Mouse (Mus musculus) bone marrow macrophage, adult 2 months (primary cell): ENCODE results near the gene Slc26a8. TPM values are rescaled to one million over a fixed set of nuclear protein-coding genes. Genes with fewer than 3 reads are reported as not detected.

Experiments
- H3K27ac ChIP-seq: 2 replicates; pipeline ENCODE4 v1.5.1; 2012; ENCODE audit warnings: low read depth, low read length; ENCODE audit not compliant: insufficient read depth
- H3K4me1 ChIP-seq: 2 replicates; pipeline ENCODE4 v1.6.1; 2012; ENCODE audit warnings: low read length; ENCODE audit not compliant: control insufficient read depth, insufficient read depth
- H3K4me3 ChIP-seq: 2 replicates; pipeline ENCODE4 v1.5.1; 2012; ENCODE audit warnings: mild to moderate bottlenecking, low read length, moderate library complexity; ENCODE audit not compliant: insufficient read depth
- CTCF ChIP-seq: IDR thresholded peaks from 2 replicates; pipeline ENCODE4 v1.5.1; 2012; ENCODE audit warnings: low read depth, mild to moderate bottlenecking, low read length, moderate library complexity
- POLR2A ChIP-seq: IDR thresholded peaks from 2 replicates; pipeline ENCODE4 v1.6.1; 2012; ENCODE audit warnings: mild to moderate bottlenecking, low read depth, low read length, borderline replicate concordance
- polyA plus RNA-seq: library from polyadenylated mRNA; stranded (reverse); fragments of >200 nt; gene quantifications from 2 replicates; pipeline ENCODE4 v1.2.4, GENCODE M21; 2012; ENCODE audit not compliant: missing spikeins, insufficient read depth, insufficient read length

Gene Slc26a8
- polyA plus RNA-seq, 1 experiment, result not detected

DNA sequence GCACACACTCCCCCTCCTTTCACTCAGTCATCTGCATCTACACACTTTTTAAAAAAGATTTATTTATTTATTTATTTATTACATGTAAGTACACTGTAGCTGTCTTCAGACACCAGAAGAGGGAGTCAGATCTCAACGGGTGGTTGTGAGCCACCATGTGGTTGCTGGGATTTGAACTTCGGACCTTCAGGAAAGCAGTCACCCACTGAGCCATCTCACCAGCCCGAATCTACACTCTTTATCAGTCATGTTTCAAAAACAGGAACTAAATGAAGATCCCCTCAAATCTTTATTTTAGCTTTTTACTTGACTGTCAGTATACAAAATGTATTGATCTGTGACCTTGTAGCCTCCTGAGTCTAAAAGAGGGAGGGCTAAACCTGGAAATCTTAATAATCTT lies 80.5 kb downstream of the Slc26a8 start:
- Histone ChIP-seq H3K4me3 (no peak overlapping the region), H3K27ac (no peak overlapping the region), H3K4me1 (peaks cover 6% of the 10 kb centered on the region; the same call in 1 of the 2 replicates)
- no peak for TF ChIP-seq CTCF
- no peak for TF ChIP-seq POLR2A

DNA sequence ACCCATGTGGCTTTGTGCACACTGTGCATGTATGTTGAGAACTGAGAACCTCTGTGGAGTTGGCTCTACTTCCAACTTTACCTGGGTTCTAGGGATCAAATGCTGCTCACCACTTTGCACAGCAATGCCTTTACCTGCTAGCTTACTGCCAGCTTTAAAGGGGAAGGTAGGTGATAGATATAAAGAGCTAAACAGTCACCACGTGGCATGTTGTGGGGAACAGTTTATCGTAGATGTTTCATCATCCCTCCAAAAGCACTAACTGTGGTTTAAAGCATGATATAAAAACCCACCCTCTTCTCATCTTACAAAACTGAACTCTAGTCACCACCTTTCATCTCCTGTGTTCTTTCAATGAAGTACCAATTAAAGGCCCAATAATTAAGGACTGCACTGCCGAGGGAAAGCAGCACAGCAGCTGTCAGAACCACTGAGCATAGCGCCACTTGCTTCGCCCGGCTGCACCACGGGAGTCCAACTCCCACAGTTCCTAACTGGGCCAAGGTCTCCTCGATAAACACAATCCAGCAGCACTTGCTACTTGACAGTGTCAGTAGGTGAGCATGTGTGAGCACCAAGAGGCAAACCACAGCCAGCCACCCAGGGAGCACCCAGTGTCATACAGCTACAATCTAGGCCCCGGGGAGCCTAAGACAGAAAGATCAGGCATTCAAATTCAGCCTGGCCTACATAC lies 88.3 kb downstream of the Slc26a8 start:
- Histone ChIP-seq H3K4me3 (no peak overlapping the region), H3K27ac (no peak overlapping the region), H3K4me1 (no peaks in the 10 kb centered on the region)
- TF ChIP-seq POLR2A (no peak), CTCF (no peak)

- Histone ChIP-seq H3K4me1 (no peaks in the 10 kb centered on the region), H3K27ac (no peak overlapping the region), H3K4me3 (no peak overlapping the region)
- TF ChIP-seq CTCF (no peak), POLR2A (no peak)
Observed at GRCm38 (mm10) chr17:28600780-28601179, 89.3 kb downstream of the Slc26a8 start.

DNA sequence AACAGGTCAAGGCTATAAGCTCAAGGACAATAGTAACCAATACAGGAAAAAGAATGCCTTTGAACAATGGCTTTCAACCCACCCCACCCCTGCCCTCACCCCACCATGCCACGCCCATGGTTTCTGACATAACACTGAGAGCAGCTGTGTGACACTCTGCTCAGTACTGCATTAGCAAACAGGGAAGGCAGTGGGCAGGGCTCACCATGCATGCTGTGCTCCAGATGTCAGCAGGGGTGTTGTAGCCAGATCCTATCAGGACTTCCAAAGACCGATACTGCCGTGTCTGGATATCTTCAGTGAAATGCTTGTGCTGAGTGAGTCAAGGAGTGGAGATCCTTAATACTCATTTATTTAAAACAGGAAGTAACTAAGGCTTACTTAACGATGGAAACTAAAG lies 96.1 kb downstream of the Slc26a8 start:
- Histone ChIP-seq H3K27ac (no peak overlapping the region), H3K4me3 (no peak overlapping the region), H3K4me1 (peaks cover 3% of the 10 kb centered on the region)
- TF ChIP-seq CTCF, result no peak
- no peak for TF ChIP-seq POLR2A

- H3K4me1 ChIP-seq, result peaks cover 10% of the 10 kb centered on the region
- no peak overlapping the region for H3K4me3 ChIP-seq
- peak; percentile 90 for TF ChIP-seq CTCF
- no peak for TF ChIP-seq POLR2A
- H3K27ac ChIP-seq, result no peak overlapping the region
Observed at GRCm38 (mm10) chr17:28592998-28593397, 97.0 kb downstream of the Slc26a8 start.

DNA sequence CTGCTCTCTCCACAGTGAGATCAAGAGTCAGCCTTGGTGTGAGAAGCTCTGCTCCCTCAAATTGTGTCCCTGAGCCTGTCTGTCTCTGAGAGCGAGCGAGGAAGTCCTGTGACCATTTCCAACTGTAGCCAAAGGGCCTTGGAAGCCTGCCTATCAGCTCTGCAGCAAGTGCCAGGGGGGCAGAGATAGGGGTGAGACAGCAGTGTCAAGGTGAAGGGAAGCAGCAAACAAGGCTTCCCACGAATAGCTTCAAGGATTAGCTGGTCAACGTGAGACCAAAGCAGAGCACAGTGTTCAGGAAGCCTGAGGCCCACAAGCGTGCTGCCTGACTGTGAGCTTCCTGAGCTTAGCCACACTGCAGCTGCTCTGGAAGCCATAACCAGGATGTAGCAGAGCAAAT lies 98.6 kb downstream of the Slc26a8 start:
- Histone ChIP-seq H3K4me1 (peaks cover 10% of the 10 kb centered on the region), H3K4me3 (no peak overlapping the region), H3K27ac (no peak overlapping the region)
- no peak for TF ChIP-seq POLR2A
- no peak for TF ChIP-seq CTCF

DNA sequence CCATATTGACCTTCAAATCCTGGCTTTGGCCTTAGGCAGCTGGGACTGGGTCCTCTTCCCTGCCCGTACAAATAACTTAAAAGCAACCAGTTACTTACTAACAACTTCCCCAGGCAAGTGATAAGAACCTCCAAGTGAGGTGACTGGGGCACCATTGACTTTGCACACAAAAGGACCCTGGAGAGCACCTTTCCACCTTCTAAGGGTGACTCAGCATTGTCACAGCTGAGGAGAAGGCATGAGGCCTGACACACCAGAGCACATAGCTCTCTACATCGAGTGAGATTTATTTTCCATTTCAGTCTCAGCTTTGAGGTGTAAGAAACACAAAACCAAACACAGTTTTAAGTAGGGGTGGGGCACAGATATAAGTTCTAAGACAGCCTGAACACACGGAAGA lies 99.4 kb downstream of the Slc26a8 start:
- TF ChIP-seq CTCF (no peak), POLR2A (no peak)
- H3K4me3 ChIP-seq, result no peak overlapping the region
- no peak overlapping the region for H3K27ac ChIP-seq
- H3K4me1 ChIP-seq, result peaks cover 10% of the 10 kb centered on the region

DNA sequence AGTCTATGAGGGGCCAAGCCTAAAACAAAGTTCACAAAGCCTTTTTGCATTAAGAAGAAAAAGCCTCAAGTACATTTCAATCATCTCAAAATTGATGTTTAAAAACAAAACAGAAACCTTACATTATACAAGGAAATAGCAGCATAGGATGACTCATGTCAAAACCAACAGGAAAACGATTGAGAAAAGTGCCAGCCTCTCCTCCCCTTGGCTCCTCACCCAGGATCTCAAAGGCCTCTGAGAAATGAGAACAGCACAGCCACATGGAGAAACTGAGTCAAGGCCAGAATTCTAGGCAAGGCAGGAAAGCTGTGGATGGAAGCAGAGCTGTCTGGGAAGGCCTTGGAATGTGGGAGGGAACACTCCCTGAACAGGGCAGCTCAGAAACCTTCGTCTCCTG lies 101.4 kb downstream of the Slc26a8 start:
- TF ChIP-seq POLR2A (no peak), CTCF (no peak)
- Histone ChIP-seq H3K4me3 (no peak overlapping the region), H3K27ac (no peak overlapping the region), H3K4me1 (peaks cover 10% of the 10 kb centered on the region)

Other genes starting within 250 kb of the Slc26a8 start
- 4.4 and 4.7 TPM in 2 replicates for gene Fkbp5, start 172.7 kb downstream of the Slc26a8 start, polyA plus RNA-seq
- not detected in 2 replicates for gene Armc12, start 159.4 kb downstream of the Slc26a8 start, polyA plus RNA-seq
- not detected in 2 replicates for gene Clpsl2, start 140.8 kb downstream of the Slc26a8 start, polyA plus RNA-seq
- gene Clps, start 129.5 kb downstream of the Slc26a8 start, polyA plus RNA-seq, result not detected in 2 replicates
- not detected in 2 replicates for gene Lhfpl5, start 114.6 kb downstream of the Slc26a8 start, polyA plus RNA-seq
- gene Srpk1, start 67.5 kb downstream of the Slc26a8 start, polyA plus RNA-seq, result 61.7 and 74.6 TPM in 2 replicates
- gene Mapk14, start 1.1 kb upstream of the Slc26a8 start, polyA plus RNA-seq, result 192 and 195 TPM in 2 replicates
- 4.0 and 11.4 TPM in 2 replicates for gene AC170998.1, start 35.9 kb upstream of the Slc26a8 start, polyA plus RNA-seq
- gene Mapk13, start 79.1 kb upstream of the Slc26a8 start, polyA plus RNA-seq, result 0.27 TPM in 1 of 2 replicates, not detected in the other
- gene Brpf3, start 110.9 kb upstream of the Slc26a8 start, polyA plus RNA-seq, result 29.1 and 34.3 TPM in 2 replicates
- 0.44 and 0.83 TPM in 2 replicates for gene Pnpla1, start 168.2 kb upstream of the Slc26a8 start, polyA plus RNA-seq
- 0.20 TPM in 1 of 2 replicates, not detected in the other for gene 4930539E08Rik, start 225.1 kb upstream of the Slc26a8 start, polyA plus RNA-seq